Mouse (Mus musculus): ENCODE results near the gene Rtl6.

DNA sequence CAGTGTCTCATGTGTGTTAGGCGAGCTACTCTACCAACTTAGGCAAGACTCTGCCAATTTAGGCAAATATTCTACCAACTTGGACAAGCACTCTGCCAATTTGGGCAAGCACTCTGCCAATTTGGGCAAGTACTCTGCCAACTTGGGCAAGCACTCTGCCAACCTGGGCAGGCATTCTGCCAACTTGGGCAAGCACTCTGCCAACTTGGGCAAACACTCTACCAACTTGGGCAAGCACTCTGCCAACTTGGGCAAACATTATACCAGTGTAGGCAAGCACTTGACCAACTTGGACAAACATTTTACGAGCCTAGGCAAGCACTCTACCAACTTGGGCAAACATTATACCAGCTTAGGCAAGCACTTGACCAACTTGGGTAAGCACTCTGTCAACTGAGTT, 3.9 kb upstream of the Rtl6 start:
- TF ChIP-seq CTCF (IDR thresholded peaks at IDR 0.05; ENCODE audit: borderline replicate concordance, extremely low read depth, insufficient read depth, insufficient read length) (no peak), POLR2A (IDR thresholded peaks at IDR 0.05; ENCODE audit: borderline replicate concordance, extremely low read depth, insufficient read depth, insufficient read length, poor library complexity, severe bottlenecking) (no peak)

Measured in brain, embryonic 14.5 days (tissue).